Mouse (Mus musculus): ENCODE data around the gene Hnf4a. TPM values are rescaled to one million over a fixed set of nuclear protein-coding genes. Genes with fewer than 3 reads are reported as not detected.
A peak's percentile ranks its signal among the peaks of the same experiment; 100 is the strongest.

Gene Hnf4a
- total and polyA plus RNA-seq, 3 experiments: 0.39 to 1.1 TPM; not detected in 1

DNA sequence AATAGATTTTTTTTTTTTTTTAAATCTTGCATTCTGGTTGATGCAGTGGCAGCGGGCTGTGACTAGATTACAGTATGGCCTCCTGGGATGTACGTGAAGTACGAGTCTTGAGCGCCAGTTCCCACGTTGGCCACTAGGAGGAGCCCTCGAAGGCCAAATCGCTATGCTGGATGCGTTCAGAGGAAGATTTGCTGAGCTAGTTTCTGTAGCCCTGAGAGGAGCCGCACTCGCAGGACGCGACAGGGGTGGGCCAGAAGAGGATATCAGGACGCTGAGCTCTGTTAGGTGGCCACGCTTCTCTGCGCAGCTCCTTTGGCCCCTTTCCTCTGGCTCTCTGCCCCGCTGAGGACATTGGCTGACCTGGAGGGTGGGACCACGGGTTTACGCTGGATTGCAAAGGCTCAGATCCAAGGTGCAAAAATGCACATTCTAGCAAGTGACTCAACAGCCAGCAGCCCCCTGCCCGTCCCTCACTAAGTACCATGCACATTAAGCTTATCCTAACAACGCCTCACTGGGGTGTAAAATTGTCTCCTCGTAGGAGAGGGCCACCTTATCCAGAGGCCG, 28.4 kb downstream of the Hnf4a start:
- no peaks in the 10 kb centered on the region; a peak in 1 of 4 replicates for H3K27me3 ChIP-seq (ENCODE audit: control insufficient read depth in 1 of 2, insufficient read depth in 2 of 2, low read length in 2 of 2)
- no peaks in the 10 kb centered on the region for H3K9me3 ChIP-seq (replicated peaks; ENCODE audit: insufficient read depth, low read length)
- peak overlapping the region; percentile 17; the same call in 1 of the 2 replicates for H3K27ac ChIP-seq (ENCODE audit: control insufficient read depth, low read depth, low read length)
- H3K79me2 ChIP-seq (ENCODE audit: control insufficient read depth, insufficient read depth, low read length, poor library complexity): no peaks in the 10 kb centered on the region
- peak overlapping the region; percentile 60 to 63 for H3K4me3 ChIP-seq (ENCODE audit: control insufficient read depth in 1 of 2, insufficient read depth in 1 of 2, low read depth in 2 of 2, low read length in 2 of 2)
- peak; percentile 96 for DNase-seq (ENCODE audit: low read depth, low spot score)
- peaks cover 0 to 5% of the 10 kb centered on the region in 2 experiments; a peak in 2 of 4 replicates for H3K36me3 ChIP-seq (ENCODE audit: control insufficient read depth in 1 of 2, insufficient read depth in 2 of 2, low read length in 2 of 2)
- peak overlapping the region; percentile 64 for H3K9ac ChIP-seq (ENCODE audit: control insufficient read depth, low read depth, low read length, poor library complexity, severe bottlenecking)
- H3K4me1 ChIP-seq (ENCODE audit: control insufficient read depth in 1 of 2, insufficient read depth in 2 of 2, low read length in 2 of 2): peaks cover 5 to 11% of the 10 kb centered on the region in 2 experiments; a peak in 3 of 4 replicates
- TF ChIP-seq ELF1 (IDR thresholded peaks at IDR 0.05; ENCODE audit: low read depth, low read length): no peak
- TF ChIP-seq MAZ (IDR thresholded peaks at IDR 0.05; ENCODE audit: low read depth, low read length): peak; percentile 83; the same call in 1 of the 2 replicates
- TF ChIP-seq MXI1 (IDR thresholded peaks at IDR 0.05; ENCODE audit: low read depth, low read length): peak; percentile 74
- TF ChIP-seq EP300 (IDR thresholded peaks at IDR 0.05; ENCODE audit: low read depth in 1 of 2, low read length in 2 of 2): no peak
- TF ChIP-seq NRF1 (IDR thresholded peaks at IDR 0.05; ENCODE audit: insufficient read depth, low read depth, low read length, poor library complexity, severe bottlenecking): 0 out of 2 replicates have a peak, but pooled peaks have one; percentile 6
- TF ChIP-seq TBP (IDR thresholded peaks at IDR 0.05; ENCODE audit: low read depth, low read length): no peak; the same call in 1 of the 2 replicates
- no peak for TF ChIP-seq MEF2A (IDR thresholded peaks at IDR 0.05; ENCODE audit: extremely low read depth, insufficient replicate concordance, low read depth, low read length, poor library complexity, severe bottlenecking)
- no peak for TF ChIP-seq GABPA (IDR thresholded peaks at IDR 0.05; ENCODE audit: low read depth, low read length)
- 0 out of 2 replicates have a peak, but pooled peaks have one; percentile 15 for TF ChIP-seq JUND (IDR thresholded peaks at IDR 0.05; ENCODE audit: low read depth, low read length)
- TF ChIP-seq CHD1 (IDR thresholded peaks at IDR 0.05; ENCODE audit: low read depth, low read length): no peak
- no peak for TF ChIP-seq ETS1 (IDR thresholded peaks at IDR 0.05; ENCODE audit: low read depth, low read length)
- TF ChIP-seq ZMIZ1 (IDR thresholded peaks at IDR 0.05; ENCODE audit: low read depth, low read length): no peak
- no peak for TF ChIP-seq CHD2 (IDR thresholded peaks at IDR 0.05; ENCODE audit: low read length)
- no peak for TF ChIP-seq USF1 (IDR thresholded peaks at IDR 0.05; ENCODE audit: low read depth, low read length)
- TF ChIP-seq ZKSCAN1 (IDR thresholded peaks at IDR 0.05; ENCODE audit: low read depth, low read length): no peak
- TF ChIP-seq USF2 (IDR thresholded peaks at IDR 0.05; ENCODE audit: borderline replicate concordance in 1 of 2, insufficient read depth in 1 of 2, low read depth in 1 of 2, low read length in 2 of 2): no peak
- TF ChIP-seq ZC3H11A (IDR thresholded peaks at IDR 0.05; ENCODE audit: low read depth, low read length): peak; percentile 61
- TF ChIP-seq SIN3A (IDR thresholded peaks at IDR 0.05; ENCODE audit: low read length): peak; percentile 37; the same call in 1 of the 2 replicates
- TF ChIP-seq MAX (IDR thresholded peaks at IDR 0.05; ENCODE audit: low read length): peak; percentile 59; the same call in 1 of the 2 replicates
- TF ChIP-seq MYC (IDR thresholded peaks at IDR 0.05; ENCODE audit: low read depth, low read length): peak; percentile 50; the same call in 1 of the 2 replicates
- TF ChIP-seq MAFK (IDR thresholded peaks at IDR 0.05; ENCODE audit: borderline replicate concordance, low read depth, low read length): peak; percentile 93
- TF ChIP-seq RAD21 (IDR thresholded peaks at IDR 0.05; ENCODE audit: low read depth, low read length): peak; percentile 71
- no peak for TF ChIP-seq BHLHE40 (IDR thresholded peaks at IDR 0.05; ENCODE audit: borderline replicate concordance, low read depth, low read length)
- peak in 1 of 2 experiments; percentile 32; a peak in 1 of 4 replicates for TF ChIP-seq POLR2A (IDR thresholded peaks at IDR 0.05; ENCODE audit: control insufficient read depth in 1 of 2, insufficient read depth in 1 of 2, low read depth in 1 of 2, low read length in 2 of 2, poor library complexity in 1 of 2)
- no peak for TF ChIP-seq POLR2AphosphoS2 (IDR thresholded peaks at IDR 0.05; ENCODE audit: low read length)
- peak; percentile 77 for TF ChIP-seq SMC3 (IDR thresholded peaks at IDR 0.05; ENCODE audit: low read depth, low read length)
- TF ChIP-seq MYB (IDR thresholded peaks at IDR 0.05; ENCODE audit: low read depth, low read length): no peak
- no peak for TF ChIP-seq UBTF (IDR thresholded peaks at IDR 0.05; ENCODE audit: borderline replicate concordance, insufficient read depth, low read depth, low read length)
- TF ChIP-seq NELFE (IDR thresholded peaks at IDR 0.05; ENCODE audit: low read depth, low read length): peak; percentile 44; the same call in 1 of the 2 replicates
- 0 out of 2 replicates have a peak, but pooled peaks have one; percentile 35 for TF ChIP-seq HCFC1 (IDR thresholded peaks at IDR 0.05; ENCODE audit: low read depth, low read length)
- TF ChIP-seq E2F4 (IDR thresholded peaks at IDR 0.05; ENCODE audit: borderline replicate concordance, low read depth, low read length): 0 out of 2 replicates have a peak, but pooled peaks have one; percentile 39
- TF ChIP-seq ZNF384 (IDR thresholded peaks at IDR 0.05; ENCODE audit: low read depth, low read length): peak; percentile 78
- no peak for TF ChIP-seq GATA1 (IDR thresholded peaks at IDR 0.05; ENCODE audit: low read depth, low read length)
- TF ChIP-seq RCOR1 (IDR thresholded peaks at IDR 0.05; ENCODE audit: low read depth, low read length): no peak; the same call in 1 of the 2 replicates
- TF ChIP-seq CTCF (IDR thresholded peaks at IDR 0.05 in 2 of 3, conservative IDR thresholded peaks at IDR 0.05 in 1 of 3; ENCODE audit: control insufficient read depth in 1 of 3, insufficient read depth in 1 of 3, low read depth in 2 of 3, low read length in 3 of 3, poor library complexity in 1 of 3, severe bottlenecking in 1 of 3): peak; percentile 91 to 97 (median 95)
- TF ChIP-seq POLR2AphosphoS5 (IDR thresholded peaks at IDR 0.05; ENCODE audit: borderline replicate concordance, low read depth, low read length): no peak

All from MEL (cell line).